Mouse (Mus musculus) CD4-positive, CD25-positive, alpha-beta regulatory T cell, adult 2 months (primary cell): ENCODE results near the gene Sp140.
"Not testable (repeated sequence)": the region's sequence is repeated elsewhere in the genome, so short reads cannot be mapped to it uniquely, and the experiment has no call there.

Experiments used
- DNase-seq: peaks from one replicate; pipeline ENCODE4 v3.0.0-alpha.2; 2012; ENCODE audit warnings: low read depth, low spot score

The Sp140 gene

GRCm38 (mm10) chr1:85649881-85650280 is 49.7 kb downstream of the Sp140 start, which contains the start of gene Sp100:
Sp100 (plus strand) TSS chr1:85649988.
- DNase-seq, result peak; percentile 67

GRCm38 (mm10) chr1:85650524-85650923 is 50.3 kb downstream of the Sp140 start:
- DNase-seq, result not testable (repeated sequence)

GRCm38 (mm10) chr1:85651770-85652275 is 51.6 kb downstream of the Sp140 start:
- DNase-seq, result peak; percentile 45

- not testable (repeated sequence) for DNase-seq
Measured at GRCm38 (mm10) chr1:85657211-85657610, 57.0 kb downstream of the Sp140 start.

- DNase-seq, result no peak
Measured at GRCm38 (mm10) chr1:85664266-85664665, 64.1 kb downstream of the Sp140 start.

- peak; percentile 46 for DNase-seq
Measured at GRCm38 (mm10) chr1:85680226-85680625, 80.0 kb downstream of the Sp140 start.

- peak; percentile 60 for DNase-seq
Measured at GRCm38 (mm10) chr1:85686666-85687065, 86.5 kb downstream of the Sp140 start.

GRCm38 (mm10) chr1:85687346-85687745 is 87.2 kb downstream of the Sp140 start:
- DNase-seq, result peak; percentile 85

- DNase-seq, result no peak
Measured at GRCm38 (mm10) chr1:85690544-85690943, 90.4 kb downstream of the Sp140 start.

- DNase-seq, result no peak
Measured at GRCm38 (mm10) chr1:85692281-85692680, 92.1 kb downstream of the Sp140 start.

- no peak for DNase-seq
Measured at GRCm38 (mm10) chr1:85693280-85693679, 93.1 kb downstream of the Sp140 start.
